Mouse (Mus musculus) stomach, embryonic 16.5 days (tissue): ENCODE measurements around the gene Fbxo3. TPM values are rescaled to one million over a fixed set of nuclear protein-coding genes. Genes with fewer than 3 reads are reported as not detected.
"Not testable (repeated sequence)": the region's sequence is repeated elsewhere in the genome, so short reads cannot be mapped to it uniquely, and the experiment has no call there.

Experiments used
- ATAC-seq: fragments of 200-750 bp; cut with Nextera tagmentation; 2 replicates; pipeline ENCODE4 v1.8.0; 2017; ENCODE audit warnings: moderate number of reproducible peaks, moderate TSS enrichment; ENCODE audit not compliant: insufficient read depth, low FRiP score
- H3K27ac ChIP-seq: fragments of 300-500 bp; sonication (generic); 2 replicates; pipeline ENCODE4 v1.5.1; 2014; ENCODE audit warnings: low read length
- H3K27me3 ChIP-seq: fragments of 300-500 bp; sonication (generic); 2 replicates; pipeline ENCODE4 v1.6.1; 2014; ENCODE audit warnings: low read length, control low read depth, mixed read lengths; ENCODE audit not compliant: control insufficient read depth, insufficient read depth
- H3K36me3 ChIP-seq: fragments of 300-500 bp; sonication (generic); 2 replicates; pipeline ENCODE4 v1.6.1; 2014; ENCODE audit warnings: low read length; ENCODE audit not compliant: control insufficient read depth, insufficient read depth
- H3K4me1 ChIP-seq: fragments of 300-500 bp; sonication (generic); 2 replicates; pipeline ENCODE4 v1.6.1; 2014; ENCODE audit warnings: low read length, control low read depth, mixed read lengths; ENCODE audit not compliant: control insufficient read depth, insufficient read depth
- H3K4me2 ChIP-seq: fragments of 300-500 bp; sonication (generic); 2 replicates; pipeline ENCODE4 v1.6.1; 2014; ENCODE audit warnings: low read depth, low read length, mixed read lengths
- H3K4me3 ChIP-seq: fragments of 300-500 bp; sonication (generic); replicated peaks from 2 replicates; pipeline ENCODE4 v1.5.1; 2014; ENCODE audit warnings: mild to moderate bottlenecking, low read length
- H3K9ac ChIP-seq: fragments of 300-500 bp; sonication (generic); 2 replicates; pipeline ENCODE4 v1.6.1; 2014; ENCODE audit warnings: low read length
- H3K9me3 ChIP-seq: fragments of 300-500 bp; sonication (generic); replicated peaks from 2 replicates; pipeline ENCODE4 v1.6.1; 2016; ENCODE audit warnings: low read length, control low read depth; ENCODE audit not compliant: control insufficient read depth
- WGBS: fragments of 180-500 bp; shearing (Covaris S2); extraction: QIAGEN DNeasy Blood & Tissue Kit; methylation state at CpG from one replicate; pipeline ENCODE4 v1.1.7; 2014; 5-methylcytosine and 5-hydroxymethylcytosine counted together
- polyA plus RNA-seq: library from polyadenylated mRNA; unstranded; fragments of >200 nt; fragmentation: Nextera tagmentation; extraction: Ambion mirVana; gene quantifications from 2 replicates; pipeline ENCODE4 v1.2.1, GENCODE M21; 2015

Fbxo3 gene
- polyA plus RNA-seq, 1 experiment from 2014 or later = 64.2 TPM

GRCm38 (mm10) chr2:104111170-104111797 lies 83.8 kb downstream of the Fbxo3 start:
- not testable (repeated sequence) for H3K27me3 ChIP-seq, H3K9ac ChIP-seq
- no CpG with 5 or more reads among the region's 1 CpGs for WGBS

More at GRCm38 (mm10) chr2:104111170-104111797, 83.8 kb downstream of the Fbxo3 start:
- not testable (repeated sequence) for H3K36me3 ChIP-seq, H3K4me2 ChIP-seq, H3K9me3 ChIP-seq, H3K4me3 ChIP-seq, H3K4me1 ChIP-seq, ATAC-seq, H3K27ac ChIP-seq

Other genes starting within 250 kb of the Fbxo3 start
- 220 and 223 TPM in 2 replicates for gene Caprin1, start 230.1 kb upstream of the Fbxo3 start, polyA plus RNA-seq
- 14.7 and 17.6 TPM in 2 replicates for gene Lmo2, start 69.7 kb upstream of the Fbxo3 start, polyA plus RNA-seq
- 2.0 and 2.2 TPM in 2 replicates for gene 4931422A03Rik, start 640 bp downstream of the Fbxo3 start, polyA plus RNA-seq
- gene Gm10912, start 38.1 kb downstream of the Fbxo3 start, polyA plus RNA-seq = not detected in 2 replicates
- gene Gm10799, start 40.8 kb downstream of the Fbxo3 start, polyA plus RNA-seq = not detected in 2 replicates
- gene Cd59b, start 42.1 kb downstream of the Fbxo3 start, polyA plus RNA-seq = 5.5 and 6.8 TPM in 2 replicates
- gene Cd59a, start 68.1 kb downstream of the Fbxo3 start, polyA plus RNA-seq = 32.6 and 35.6 TPM in 2 replicates
- 0.22 TPM in 1 of 2 replicates, not detected in the other for gene A930018P22Rik, start 95.0 kb downstream of the Fbxo3 start, polyA plus RNA-seq